Mouse (Mus musculus) G1E (cell line): ENCODE measurements around the gene Ltbp4.

Experiments
- CTCF ChIP-seq: IDR thresholded peaks from 2 replicates; pipeline ENCODE4 v1.5.1; 2012; ENCODE audit warnings: low read depth, low read length, inconsistent platforms, mixed read lengths
- GATA2 ChIP-seq: IDR thresholded peaks from 2 replicates; pipeline ENCODE4 v1.6.1; 2012; ENCODE audit warnings: low read depth, low read length, inconsistent platforms, borderline replicate concordance

DNA sequence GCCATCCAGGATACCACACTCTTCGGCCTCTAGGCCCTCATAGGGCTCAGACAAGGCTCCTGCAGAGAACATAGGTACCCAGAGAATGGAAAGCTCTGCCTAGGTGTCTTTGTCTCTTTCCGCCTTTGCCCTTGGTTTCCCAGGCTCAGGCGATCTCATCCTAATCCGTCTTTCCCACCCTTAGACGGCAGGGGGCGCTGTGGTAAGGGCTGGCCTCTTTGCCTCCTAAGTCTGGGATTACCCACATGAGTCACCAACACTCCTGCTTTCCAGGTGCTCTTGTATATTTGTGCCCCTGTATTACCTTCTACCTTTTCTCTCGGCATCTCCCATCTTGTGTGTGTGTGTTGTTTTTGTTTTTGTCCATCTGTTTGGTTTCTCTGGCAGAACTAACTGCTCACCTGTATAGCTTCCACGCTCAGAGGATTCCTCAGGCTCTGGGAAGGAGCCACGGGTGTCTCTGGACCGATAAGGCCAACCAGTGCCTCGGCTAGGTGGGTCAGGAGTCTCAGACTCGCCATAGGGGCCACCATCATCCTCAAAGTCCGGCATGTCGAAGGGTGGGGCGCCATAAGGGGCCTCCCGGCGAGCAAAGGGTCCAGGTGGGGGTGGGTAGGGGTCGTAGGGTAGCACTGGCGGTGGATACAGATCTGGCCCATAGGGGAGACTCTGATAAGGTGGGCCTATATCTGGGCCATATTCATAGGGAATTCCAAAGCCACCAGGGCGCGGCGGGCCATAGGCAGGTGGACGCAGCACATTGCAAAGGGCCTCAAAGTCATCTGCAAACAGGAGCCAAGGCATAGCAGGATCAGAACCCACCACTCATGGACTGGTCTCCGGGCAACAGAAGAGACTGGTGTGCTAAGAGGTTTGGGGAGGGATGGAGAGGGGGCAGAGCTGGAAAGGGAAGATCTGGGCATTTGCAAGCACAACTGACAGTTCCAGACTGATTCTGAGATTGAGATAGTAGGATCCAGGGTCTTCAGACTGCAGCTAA is 31.0 kb downstream of the Ltbp4 start:
- TF ChIP-seq CTCF (peak; percentile 74), GATA2 (no peak)
